Mouse (Mus musculus) left cerebral cortex, postnatal 14 days (tissue): ENCODE results near the gene Lrrc46. TPM values are rescaled to one million over a fixed set of nuclear protein-coding genes. Genes with fewer than 3 reads are reported as not detected.

Experiments used
- microRNA-seq, 2 experiments: library from miRNA; unstranded; fragments of <30 nt; microRNA quantifications; one replicate each; pipeline ENCODE4 v1.2.0; 2022
- total RNA-seq, 2 experiments: library from RNA; stranded (reverse); gene quantifications; 2 replicates each; pipeline ENCODE4 v1.2.3; 2021

The Lrrc46 gene
- total RNA-seq, 2 experiments from 2014 or later, result 0.26 to 0.74 TPM

Small RNA genes lying within 50 kb of the gene (microRNA-seq; reads per million reads assigned to microRNA genes)
- gene Mir8103, result 0.53 to 1.0 reads per million in 2 experiments

Other genes starting within 250 kb of the Lrrc46 start
- 100 to 1,000 TPM; 205 to 209 TPM for gene Nfe2l1, start 211.4 kb downstream of the Lrrc46 start, total RNA-seq
- gene Copz2, start 191.5 kb downstream of the Lrrc46 start, total RNA-seq, result 1 to 10 TPM; 2.7 to 3.2 TPM
- gene Cdk5rap3, start 124.9 kb downstream of the Lrrc46 start, total RNA-seq, result 10 to 100 TPM; 38.9 to 39.9 TPM
- gene Prr15l, start 113.3 kb downstream of the Lrrc46 start, total RNA-seq, result not detected
- gene Pnpo, start 97.4 kb downstream of the Lrrc46 start, total RNA-seq, result 10 to 100 TPM; 38.0 to 40.3 TPM
- gene Sp2, start 58.4 kb downstream of the Lrrc46 start, total RNA-seq, result 10 to 100 TPM; 10.1 to 11.8 TPM
- gene Sp6, start 28.0 kb downstream of the Lrrc46 start, total RNA-seq, result 1 to 10 TPM; 2.6 to 2.7 TPM
- gene Scrn2, start 11.5 kb downstream of the Lrrc46 start, total RNA-seq, result 1 to 10 TPM; 2.7 to 3.0 TPM
- 10 to 100 TPM; 69.0 to 69.8 TPM for gene Mrpl10, start 153 bp upstream of the Lrrc46 start, total RNA-seq
- gene Osbpl7, start 9.2 kb upstream of the Lrrc46 start, total RNA-seq, result 10 to 100 TPM; 10.5 to 12.3 TPM
- under 1 TPM in 1 of 2 experiments, not detected in 1; 0.13 TPM for gene Tbx21, start 73.9 kb upstream of the Lrrc46 start, total RNA-seq
- 10 to 100 TPM; 46.4 to 49.4 TPM for gene Tbkbp1, start 110.1 kb upstream of the Lrrc46 start, total RNA-seq
- gene Kpnb1, start 146.5 kb upstream of the Lrrc46 start, total RNA-seq, result 100 to 1,000 TPM; 111 to 113 TPM
- gene Npepps, start 239.2 kb upstream of the Lrrc46 start, total RNA-seq, result 100 to 1,000 TPM; 134 to 144 TPM